Mouse (Mus musculus) forebrain, embryonic 14.5 days (tissue): ENCODE results near the gene Lrrc8c. TPM values are rescaled to one million over a fixed set of nuclear protein-coding genes. Genes with fewer than 3 reads are reported as not detected.

Experiments used
- ATAC-seq: fragments of 200-750 bp; cut with Nextera tagmentation; 2 replicates; pipeline ENCODE4 v1.8.0; 2017; ENCODE audit warnings: mild to moderate bottlenecking, moderate library complexity
- DNase-seq: peaks from one replicate; pipeline ENCODE4 v3.0.0-alpha.2; 2015; ENCODE audit warnings: low spot score
- H3K27ac ChIP-seq: fragments of 300-500 bp; sonication (generic); 2 replicates; pipeline ENCODE4 v1.5.1; 2014; ENCODE audit warnings: low read depth, mild to moderate bottlenecking, control low read depth, low read length, moderate library complexity
- H3K27me3 ChIP-seq: fragments of 300-500 bp; sonication (generic); replicated peaks from 2 replicates; pipeline ENCODE4 v1.6.1; 2014; ENCODE audit warnings: low read length, control low read depth, mixed read lengths; ENCODE audit not compliant: control insufficient read depth, insufficient read depth
- H3K36me3 ChIP-seq: fragments of 300-500 bp; sonication (generic); 2 replicates; pipeline ENCODE4 v1.6.1; 2014; ENCODE audit warnings: low read length, control low read depth; ENCODE audit not compliant: control insufficient read depth, insufficient read depth
- H3K4me1 ChIP-seq: fragments of 300-500 bp; sonication (generic); 2 replicates; pipeline ENCODE4 v1.6.1; 2014; ENCODE audit warnings: antibody characterized with exemption, low read length, control low read depth; ENCODE audit not compliant: control insufficient read depth, insufficient read depth
- H3K4me2 ChIP-seq: fragments of 300-500 bp; sonication (generic); 2 replicates; pipeline ENCODE4 v1.6.1; 2014; ENCODE audit warnings: mild to moderate bottlenecking, control low read depth, low read length
- H3K4me3 ChIP-seq: fragments of 300-500 bp; sonication (generic); 2 replicates; pipeline ENCODE4 v1.5.1; 2014; ENCODE audit warnings: low read depth, low read length, control low read depth
- H3K9ac ChIP-seq: fragments of 300-500 bp; sonication (generic); 2 replicates; pipeline ENCODE4 v1.6.1; 2014; ENCODE audit warnings: mild to moderate bottlenecking, low read length, control low read depth, moderate library complexity
- H3K9me3 ChIP-seq: fragments of 300-500 bp; sonication (generic); replicated peaks from 2 replicates; pipeline ENCODE4 v1.6.1; 2016; ENCODE audit warnings: low read length, control low read depth, mixed read lengths; ENCODE audit not compliant: control insufficient read depth
- whole genome bisulfite sequencing: fragments of 180-500 bp; shearing (Covaris S2); extraction: QIAGEN DNeasy Blood & Tissue Kit; methylation state at CpG from one replicate; pipeline ENCODE4 v1.1.7; 2014; 5-methylcytosine and 5-hydroxymethylcytosine counted together
- polyA plus RNA-seq: library from polyadenylated mRNA; unstranded; fragments of >200 nt; fragmentation: Nextera tagmentation; extraction: Ambion mirVana; gene quantifications from 2 replicates; pipeline ENCODE4 v1.2.1, GENCODE M21; 2014

Lrrc8c gene
- polyA plus RNA-seq, 1 experiment from 2014 or later, result 8.6 TPM

GRCm38 (mm10) chr5:105588683-105589082 is 69.5 kb downstream of the Lrrc8c start:
- no peaks in the 10 kb centered on the region for H3K27me3 ChIP-seq
- H3K4me3 ChIP-seq, result no peak overlapping the region
- no peak overlapping the region for H3K4me2 ChIP-seq
- H3K9ac ChIP-seq, result no peak overlapping the region
- H3K4me1 ChIP-seq, result peaks cover 11% of the 10 kb centered on the region; the same call in 1 of the 2 replicates
- 86% methylated on average over 4 of the region's 4 CpGs for WGBS
- no peak for DNase-seq
- no peaks in the 10 kb centered on the region for H3K9me3 ChIP-seq
- ATAC-seq, result no peak
- H3K27ac ChIP-seq, result no peak overlapping the region
- no peaks in the 10 kb centered on the region for H3K36me3 ChIP-seq

- no peak overlapping the region for H3K27ac ChIP-seq
Measured at GRCm38 (mm10) chr5:105589119-105589518, 69.9 kb downstream of the Lrrc8c start.

DNA sequence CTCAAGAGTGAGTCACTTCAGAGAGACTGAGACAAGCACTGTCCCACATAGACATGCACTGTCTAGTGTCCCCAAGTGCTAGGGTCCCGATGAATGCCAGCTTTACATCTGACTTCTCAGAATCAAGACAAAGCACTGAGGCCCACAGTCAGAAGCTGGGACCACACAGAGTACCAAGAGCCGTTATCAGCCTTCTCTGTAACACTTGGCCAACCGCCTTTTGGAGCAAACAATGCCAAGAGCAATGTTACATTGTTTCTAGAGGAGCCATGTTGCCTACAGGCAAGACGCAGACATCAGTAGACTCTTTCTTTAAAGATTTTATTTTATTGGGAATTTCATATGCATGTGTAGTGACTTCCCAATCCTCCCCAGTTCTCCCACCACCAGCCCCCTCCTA is 73.2 kb downstream of the Lrrc8c start:
- H3K4me2 ChIP-seq, result no peak overlapping the region
- 81% methylated on average over 4 of the region's 4 CpGs for WGBS
- H3K27me3 ChIP-seq, result no peaks in the 10 kb centered on the region
- no peaks in the 10 kb centered on the region for H3K9me3 ChIP-seq
- H3K4me3 ChIP-seq, result no peak overlapping the region
- H3K36me3 ChIP-seq, result no peaks in the 10 kb centered on the region
- DNase-seq (no peak), ATAC-seq (no peak)
- H3K4me1 ChIP-seq, result no peaks in the 10 kb centered on the region
- H3K9ac ChIP-seq, result no peak overlapping the region
- H3K27ac ChIP-seq, result no peak overlapping the region

More at GRCm38 (mm10) chr5:105589119-105589518, 69.9 kb downstream of the Lrrc8c start:
- no peak for ATAC-seq
- Histone ChIP-seq H3K36me3 (no peaks in the 10 kb centered on the region), H3K4me2 (no peak overlapping the region), H3K27me3 (no peaks in the 10 kb centered on the region), H3K9me3 (no peaks in the 10 kb centered on the region), H3K4me3 (no peak overlapping the region), H3K9ac (no peak overlapping the region), H3K4me1 (peaks cover 11% of the 10 kb centered on the region; the same call in 1 of the 2 replicates)
- DNase-seq, result no peak
- WGBS, result 90% methylated on average over 3 of the region's 3 CpGs

- H3K4me2 ChIP-seq, result no peak overlapping the region
- no peaks in the 10 kb centered on the region for H3K27me3 ChIP-seq
- no peaks in the 10 kb centered on the region for H3K9me3 ChIP-seq
- WGBS, result 95% methylated on average over 9 of the region's 9 CpGs
- no peaks in the 10 kb centered on the region for H3K36me3 ChIP-seq
- no peak overlapping the region for H3K27ac ChIP-seq
- no peaks in the 10 kb centered on the region for H3K4me1 ChIP-seq
- H3K9ac ChIP-seq, result no peak overlapping the region
- ATAC-seq, result no peak
- H3K4me3 ChIP-seq, result no peak overlapping the region
- no peak for DNase-seq
Measured at GRCm38 (mm10) chr5:105593630-105594029, 74.4 kb downstream of the Lrrc8c start.

DNA sequence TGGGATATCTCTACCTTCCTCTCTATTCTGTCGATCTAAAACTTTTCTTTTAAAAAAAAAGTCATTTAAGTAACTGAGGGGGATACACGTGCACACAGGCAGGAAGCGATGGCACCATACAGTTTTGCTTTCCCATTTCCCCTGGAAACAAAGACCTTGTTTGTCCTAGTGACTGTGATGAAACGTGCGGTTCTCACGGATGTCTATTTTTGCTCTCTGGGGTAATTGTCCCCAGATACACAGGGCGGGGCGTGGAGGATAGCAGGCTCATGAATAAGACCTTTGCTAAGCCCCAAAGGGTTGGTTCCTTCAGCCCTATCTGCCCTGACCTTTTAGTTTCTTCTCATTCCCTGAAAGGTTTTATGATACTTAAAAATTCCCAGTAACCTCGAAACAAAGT is 79.7 kb downstream of the Lrrc8c start:
- no peaks in the 10 kb centered on the region for H3K4me1 ChIP-seq
- no peak for ATAC-seq
- WGBS, result 85% methylated on average over 9 of the region's 9 CpGs
- H3K27ac ChIP-seq, result no peak overlapping the region
- no peak for DNase-seq
- no peaks in the 10 kb centered on the region for H3K9me3 ChIP-seq
- H3K4me2 ChIP-seq, result no peak overlapping the region
- H3K4me3 ChIP-seq, result no peak overlapping the region
- H3K27me3 ChIP-seq, result no peaks in the 10 kb centered on the region
- no peak overlapping the region for H3K9ac ChIP-seq
- H3K36me3 ChIP-seq, result no peaks in the 10 kb centered on the region

DNA sequence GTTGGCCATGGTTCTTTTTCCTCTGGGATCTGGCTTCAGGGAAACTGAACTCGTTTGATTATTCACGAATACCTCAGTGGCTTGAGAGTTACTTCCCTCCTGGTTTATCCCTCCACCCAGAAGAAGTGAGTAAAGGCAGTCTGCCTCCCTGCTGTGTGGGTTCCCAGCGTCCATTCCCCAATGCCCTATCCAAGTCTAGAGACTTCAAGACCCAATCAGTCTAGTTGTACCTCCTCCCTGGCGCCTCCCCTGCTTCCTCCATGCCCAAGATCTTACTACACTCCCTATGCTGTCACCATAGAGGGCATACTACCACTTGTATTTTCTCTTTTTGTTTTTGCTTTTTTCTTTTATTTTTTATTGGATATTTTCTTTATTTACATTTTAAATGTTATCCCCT is 80.1 kb downstream of the Lrrc8c start:
- 59% methylated on average over 4 of the region's 4 CpGs for WGBS
- no peaks in the 10 kb centered on the region for H3K9me3 ChIP-seq

DNA sequence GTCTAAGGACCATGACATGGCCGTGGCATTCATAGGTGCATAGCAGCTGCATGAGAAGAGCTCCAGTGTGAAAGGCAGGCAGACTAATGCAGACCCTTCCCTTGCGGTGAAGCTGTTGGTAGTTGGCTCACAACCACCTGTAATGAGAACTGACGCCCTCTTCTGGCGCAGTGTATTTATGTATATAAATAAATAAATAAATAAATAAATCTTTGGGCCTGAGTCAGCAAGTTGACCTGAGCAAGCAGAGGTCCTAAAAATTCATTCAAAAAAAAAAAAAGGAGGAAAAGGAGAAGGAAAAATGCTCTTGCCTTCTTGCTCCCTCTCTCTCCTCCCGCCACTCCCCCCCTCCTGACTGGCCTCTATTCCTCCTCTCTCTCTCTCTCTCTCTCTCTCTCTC is 81.8 kb downstream of the Lrrc8c start:
- 80% methylated on average over 4 of the region's 5 CpGs for WGBS
- no peaks in the 10 kb centered on the region for H3K4me1 ChIP-seq
- no peak overlapping the region for H3K4me2 ChIP-seq
- ATAC-seq (no peak), DNase-seq (no peak)
- H3K9ac ChIP-seq, result no peak overlapping the region
- H3K9me3 ChIP-seq, result no peaks in the 10 kb centered on the region
- no peaks in the 10 kb centered on the region for H3K36me3 ChIP-seq
- H3K27me3 ChIP-seq, result no peaks in the 10 kb centered on the region
- H3K27ac ChIP-seq, result no peak overlapping the region
- H3K4me3 ChIP-seq, result no peak overlapping the region

More for the DNA sequence above, 80.1 kb downstream of the Lrrc8c start:
- Histone ChIP-seq H3K27me3 (no peaks in the 10 kb centered on the region), H3K4me2 (no peak overlapping the region), H3K4me1 (no peaks in the 10 kb centered on the region), H3K9ac (no peak overlapping the region), H3K27ac (no peak overlapping the region), H3K36me3 (no peaks in the 10 kb centered on the region), H3K4me3 (no peak overlapping the region)
- ATAC-seq (no peak), DNase-seq (no peak)

DNA sequence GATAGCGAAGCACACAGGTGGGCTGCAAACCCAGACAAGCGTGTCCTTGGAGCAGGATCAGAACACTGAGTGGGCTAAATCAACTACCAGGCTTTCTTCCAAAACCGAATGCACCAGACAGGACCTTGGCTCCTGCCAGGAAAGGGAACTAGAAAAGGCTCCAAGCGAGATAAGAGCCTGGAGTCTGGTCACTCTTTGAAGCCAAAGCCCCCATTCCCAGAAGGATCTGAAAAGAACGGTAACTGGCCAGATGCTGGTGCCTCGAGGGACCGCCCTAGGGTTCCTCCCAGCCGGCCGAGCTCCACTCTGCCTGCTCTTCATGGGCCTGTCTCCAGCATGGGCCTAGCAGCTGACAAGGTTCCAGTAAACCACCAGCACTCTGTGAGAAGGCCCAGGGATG is 83.4 kb downstream of the Lrrc8c start:
- H3K4me2 ChIP-seq, result no peak overlapping the region
- H3K9ac ChIP-seq, result no peak overlapping the region
- 80% methylated on average over 9 of the region's 9 CpGs for WGBS
- no peak overlapping the region for H3K4me3 ChIP-seq
- no peak for ATAC-seq
- H3K27me3 ChIP-seq, result no peaks in the 10 kb centered on the region
- peaks cover 12% of the 10 kb centered on the region for H3K36me3 ChIP-seq
- no peak overlapping the region for H3K27ac ChIP-seq
- no peak for DNase-seq
- H3K4me1 ChIP-seq, result no peaks in the 10 kb centered on the region
- no peaks in the 10 kb centered on the region for H3K9me3 ChIP-seq

DNA sequence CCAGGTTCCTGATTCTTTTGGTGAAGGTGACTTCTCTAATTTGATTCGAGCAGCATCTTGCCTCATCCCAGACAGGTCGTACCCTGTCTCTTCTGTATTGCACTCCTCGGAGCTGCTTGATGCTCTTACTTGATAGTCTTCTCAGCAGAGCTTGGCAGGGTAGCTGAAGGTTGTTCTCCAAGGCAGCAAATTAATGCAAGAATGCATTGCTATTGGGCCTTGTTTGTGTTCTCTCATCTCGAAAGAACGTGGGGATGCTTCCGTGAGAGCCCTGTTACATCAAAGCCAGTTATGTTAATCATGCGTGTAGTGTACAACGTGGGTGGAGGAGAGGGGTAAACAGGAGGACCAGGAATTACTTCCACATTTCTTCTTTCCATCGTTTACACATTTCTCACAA is 86.5 kb downstream of the Lrrc8c start:
- Histone ChIP-seq H3K36me3 (peaks cover 19% of the 10 kb centered on the region), H3K4me1 (no peaks in the 10 kb centered on the region), H3K4me2 (no peak overlapping the region), H3K27ac (no peak overlapping the region), H3K9me3 (no peaks in the 10 kb centered on the region), H3K9ac (no peak overlapping the region), H3K4me3 (no peak overlapping the region), H3K27me3 (no peaks in the 10 kb centered on the region)
- 34% methylated on average over 9 of the region's 9 CpGs for WGBS
- DNase-seq, result no peak
- ATAC-seq, result no peak
